Mouse (Mus musculus): ENCODE measurements at regions not wholly inside any gene's neighbourhood (a gene's known extent, or its start where the extent isn't known, plus 50 kb on each side); places are given as distances from the start of the nearest gene placed in this dataset.

GRCm38 (mm10) chr3:149625497-149625896, 635.1 kb upstream of the Adgrl2 start:
- TF ChIP-seq TAL1 (conservative IDR thresholded peaks at IDR 0.05; ENCODE audit: low read depth, low read length): no peak
- TF ChIP-seq CTCF (IDR thresholded peaks at IDR 0.05; ENCODE audit: low read depth, low read length): no peak
- no peak for TF ChIP-seq GATA1 (IDR thresholded peaks at IDR 0.05; ENCODE audit: borderline replicate concordance, low read length)
- TF ChIP-seq GATA2 (IDR thresholded peaks at IDR 0.05; ENCODE audit: borderline replicate concordance, low read depth, low read length): no peak
- TF ChIP-seq POLR2AphosphoS5 (IDR thresholded peaks at IDR 0.05; ENCODE audit: insufficient replicate concordance, low read depth, low read length): no peak
